In genomic region chr5:140705501-140706171, GRCm38 (mm10) we compare ENCODE assay signal across 8 mouse cellular contexts. TPM values are rescaled to one million over a fixed set of nuclear protein-coding genes. Genes with fewer than 3 reads are reported as not detected.
DNase-seq lines count a peak whose midpoint lies in the region; ATAC-seq and TF ChIP-seq lines count a peak whose summit lies in the region.

No protein-coding gene starts in this region.

- 45% methylated on average over 7 of the region's 7 CpGs for WGBS in thymus, adult 2 months
- WGBS in forebrain, embryonic 11.5 days = 61% methylated on average over 7 of the region's 7 CpGs
- WGBS in intestine, embryonic 16.5 days = 46% methylated on average over 7 of the region's 7 CpGs

- no peak for TF ChIP-seq POLR2A in thymus, adult 2 months (IDR thresholded peaks at IDR 0.05; ENCODE audit: control insufficient read depth, extremely low read depth, insufficient read depth, low read length, poor library complexity)

- no peak for TF ChIP-seq CTCF in thymus, adult 2 months (IDR thresholded peaks at IDR 0.05; ENCODE audit: borderline replicate concordance, control insufficient read depth, extremely low read depth, insufficient read depth, low read length, poor library complexity)

- peaks cover 28% of the 10 kb centered on the region for H3K4me1 ChIP-seq in thymus, adult 2 months (replicated peaks; ENCODE audit: control insufficient read depth, insufficient read depth, low read length)
- peaks cover 13% of the 10 kb centered on the region for H3K4me1 ChIP-seq in forebrain, embryonic 11.5 days (replicated peaks; ENCODE audit: control insufficient read depth, insufficient read depth, low read length)
- peaks cover 33% of the 10 kb centered on the region for H3K4me1 ChIP-seq in intestine, embryonic 16.5 days (ENCODE audit: control insufficient read depth, insufficient read depth, low read length)

- no peak for ATAC-seq in forebrain, embryonic 11.5 days (replicated peaks; ENCODE audit: low FRiP score)
- peak; percentile 0; the same call in 1 of the 2 replicates for ATAC-seq in intestine, embryonic 16.5 days

- peak overlapping the region; percentile 69 for H3K9ac ChIP-seq in forebrain, embryonic 11.5 days (ENCODE audit: low read length)
- peak overlapping the region; percentile 80 for H3K9ac ChIP-seq in intestine, embryonic 16.5 days (ENCODE audit: low read depth, low read length)

- peak overlapping the region; percentile 62 for H3K4me3 ChIP-seq in thymus, adult 2 months (ENCODE audit: control insufficient read depth, insufficient read depth, low read length)
- peak overlapping the region; percentile 65 for H3K4me3 ChIP-seq in forebrain, embryonic 11.5 days (ENCODE audit: low read depth, low read length)
- peak overlapping the region; percentile 66 for H3K4me3 ChIP-seq in intestine, embryonic 16.5 days (ENCODE audit: low read length)

- DNase-seq in thymus, adult 2 months = peak; percentile 11
- no peak for DNase-seq in thymus, postnatal 0 days (ENCODE audit: low spot score)
- no peak for DNase-seq in forebrain, embryonic 11.5 days (ENCODE audit: low spot score)
- DNase-seq in lung, postnatal 36 days = peak; percentile 25
- no peak for DNase-seq in layer of hippocampus, adult 18-20 months (ENCODE audit: low spot score in 2 of 2)
- DNase-seq in right cerebral cortex, adult 18-20 months = no peak
- no peak for DNase-seq in layer of hippocampus, adult 11-12 months (ENCODE audit: low spot score)

- peak overlapping the region; percentile 74 for H3K4me2 ChIP-seq in forebrain, embryonic 11.5 days (ENCODE audit: low read depth, low read length, severe bottlenecking)
- H3K4me2 ChIP-seq in intestine, embryonic 16.5 days (ENCODE audit: low read depth, low read length) = peak overlapping the region; percentile 90

- no peaks in the 10 kb centered on the region for H3K27me3 ChIP-seq in thymus, adult 2 months (ENCODE audit: control insufficient read depth, insufficient read depth, low read length)
- H3K27me3 ChIP-seq in forebrain, embryonic 11.5 days (ENCODE audit: control insufficient read depth, insufficient read depth, low read length) = no peaks in the 10 kb centered on the region
- H3K27me3 ChIP-seq in intestine, embryonic 16.5 days (replicated peaks; ENCODE audit: control insufficient read depth, insufficient read depth, low read length) = no peaks in the 10 kb centered on the region

- no peaks in the 10 kb centered on the region for H3K9me3 ChIP-seq in forebrain, embryonic 11.5 days (ENCODE audit: control insufficient read depth, low read length)
- H3K9me3 ChIP-seq in intestine, embryonic 16.5 days (ENCODE audit: control insufficient read depth, low read length) = no peaks in the 10 kb centered on the region

- peaks cover 6% of the 10 kb centered on the region; the same call in 1 of the 2 replicates for H3K36me3 ChIP-seq in thymus, adult 2 months (ENCODE audit: control insufficient read depth, insufficient read depth, low read length)
- H3K36me3 ChIP-seq in forebrain, embryonic 11.5 days (ENCODE audit: control insufficient read depth, insufficient read depth, low read length) = no peaks in the 10 kb centered on the region
- H3K36me3 ChIP-seq in intestine, embryonic 16.5 days (ENCODE audit: control insufficient read depth, insufficient read depth, low read length) = 0 out of 2 replicates have a peak, but pooled peaks cover 12% of the 10 kb centered on the region

- H3K27ac ChIP-seq in thymus, adult 2 months (ENCODE audit: control insufficient read depth, insufficient read depth, low read length) = peak overlapping the region; percentile 4; the same call in 1 of the 2 replicates
- H3K27ac ChIP-seq in forebrain, embryonic 11.5 days (ENCODE audit: low read depth, low read length) = no peak overlapping the region
- peak overlapping the region; percentile 81 for H3K27ac ChIP-seq in intestine, embryonic 16.5 days (ENCODE audit: low read length)

RNA-seq across cellular contexts. Expression of gene Brat1, which starts 0.8 kb away (rescaled TPM):
- 65.1 and 69.1 TPM in 2 replicates for polyA plus RNA-seq in thymus, adult 2 months (2012; rRNA removed)
- polyA plus RNA-seq in thymus, postnatal 0 days (2015; fragmentation: Nextera tagmentation; extraction: Ambion mirVana) = 22.6 and 22.7 TPM in 2 replicates
- 17.0 and 17.1 TPM in 2 replicates for polyA plus RNA-seq in forebrain, embryonic 11.5 days (2014; fragmentation: Nextera tagmentation; extraction: Ambion mirVana)
- 19.0 and 20.0 TPM in 2 replicates for polyA plus RNA-seq in intestine, embryonic 16.5 days (2015; fragmentation: Nextera tagmentation; extraction: Ambion mirVana)
- 10 to 100 TPM; 17.7 to 18.5 TPM for total RNA-seq in layer of hippocampus, adult 18-20 months (2021)

RNA-seq across cellular contexts. Expression of gene Iqce, which starts 3.5 kb away (rescaled TPM):
- polyA plus RNA-seq in thymus, adult 2 months (2012; rRNA removed) = 30.0 and 31.5 TPM in 2 replicates
- polyA plus RNA-seq in thymus, postnatal 0 days (2015; fragmentation: Nextera tagmentation; extraction: Ambion mirVana) = 11.4 and 13.0 TPM in 2 replicates
- polyA plus RNA-seq in forebrain, embryonic 11.5 days (2014; fragmentation: Nextera tagmentation; extraction: Ambion mirVana) = 28.6 and 31.0 TPM in 2 replicates
- polyA plus RNA-seq in intestine, embryonic 16.5 days (2015; fragmentation: Nextera tagmentation; extraction: Ambion mirVana) = 16.7 and 18.2 TPM in 2 replicates
- total RNA-seq in layer of hippocampus, adult 18-20 months (2021) = 10 to 100 TPM; 47.4 to 55.1 TPM

RNA-seq across cellular contexts. Expression of gene Amz1, which starts 18.3 kb away (rescaled TPM):
- 10.6 and 13.7 TPM in 2 replicates for polyA plus RNA-seq in thymus, adult 2 months (2012; rRNA removed)
- 3.4 and 3.9 TPM in 2 replicates for polyA plus RNA-seq in thymus, postnatal 0 days (2015; fragmentation: Nextera tagmentation; extraction: Ambion mirVana)
- polyA plus RNA-seq in forebrain, embryonic 11.5 days (2014; fragmentation: Nextera tagmentation; extraction: Ambion mirVana) = 0.93 and 0.96 TPM in 2 replicates
- 1.4 and 1.5 TPM in 2 replicates for polyA plus RNA-seq in intestine, embryonic 16.5 days (2015; fragmentation: Nextera tagmentation; extraction: Ambion mirVana)
- 10 to 100 TPM; 12.1 to 15.0 TPM for total RNA-seq in layer of hippocampus, adult 18-20 months (2021)

RNA-seq across cellular contexts. Expression of gene Ttyh3, which starts 56.8 kb away (rescaled TPM):
- 139 and 177 TPM in 2 replicates for polyA plus RNA-seq in thymus, adult 2 months (2012; rRNA removed)
- 10.4 and 12.3 TPM in 2 replicates for polyA plus RNA-seq in thymus, postnatal 0 days (2015; fragmentation: Nextera tagmentation; extraction: Ambion mirVana)
- 83.3 and 91.5 TPM in 2 replicates for polyA plus RNA-seq in forebrain, embryonic 11.5 days (2014; fragmentation: Nextera tagmentation; extraction: Ambion mirVana)
- 17.0 and 24.3 TPM in 2 replicates for polyA plus RNA-seq in intestine, embryonic 16.5 days (2015; fragmentation: Nextera tagmentation; extraction: Ambion mirVana)
- total RNA-seq in layer of hippocampus, adult 18-20 months (2021) = 100 to 1,000 TPM; 182 to 186 TPM

Comparison
In these comparisons a context has a peak if more than half of its experiments do, and no peak if none do; other contexts are left out.
1. DNase-seq: peak in thymus, adult 2 months (single experiment) and lung, postnatal 36 days (single experiment); none in thymus, postnatal 0 days (single experiment), forebrain, embryonic 11.5 days (single experiment), layer of hippocampus, adult 18-20 months (0 of 2), right cerebral cortex, adult 18-20 months (single experiment) and layer of hippocampus, adult 11-12 months (single experiment).
2. Peak in every context shown above with its lines, with median percentiles within 50 percentile points of each other: H3K4me3 ChIP-seq.